9 mouse cellular contexts compared by ENCODE assay signal in the genomic region with DNA sequence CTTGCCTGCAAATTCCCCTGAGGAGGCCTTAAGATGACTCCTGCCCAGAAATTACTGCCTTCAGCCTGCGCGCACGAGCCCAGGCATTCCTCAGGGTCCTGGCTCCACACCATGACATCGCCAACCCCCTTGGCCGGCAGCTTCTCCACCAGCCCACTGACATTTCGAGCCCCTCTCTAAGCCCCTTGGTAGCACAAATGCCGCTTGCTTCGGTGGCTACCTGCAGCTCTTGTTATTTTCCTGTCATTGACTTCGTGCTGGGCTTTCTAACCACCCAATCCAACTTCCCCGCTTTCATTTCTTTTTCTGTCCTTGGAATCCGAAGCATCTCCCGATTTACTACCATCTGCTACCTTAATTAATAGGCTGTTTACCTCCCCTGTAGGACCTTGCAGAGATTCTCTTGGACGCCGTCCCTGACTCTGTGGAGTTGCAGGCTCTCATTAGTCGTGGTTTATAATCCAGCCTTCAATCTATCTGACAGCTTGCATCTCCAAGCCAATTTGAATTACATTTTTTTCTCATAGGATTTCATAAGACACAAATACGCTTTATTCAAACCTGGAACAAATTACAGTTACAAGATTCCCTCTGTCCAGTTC.
DNase-seq lines count a peak whose midpoint lies in the region; ATAC-seq lines count a peak whose summit lies in the region.
"Had no signal": no experiment of that assay in that cellular context is flagged by ENCODE, and none has a peak within 500 bp of the region (broad histone marks: within the 10 kb centered on the region; RNA-seq: fewer than 3 reads in every experiment).

No protein-coding gene starts in this region.

- 23% methylated on average over 16 of the region's 16 CpGs for WGBS in hindbrain, embryonic 12.5 days
- 37% methylated on average over 16 of the region's 16 CpGs for WGBS in hindbrain, embryonic 10.5 days
- WGBS in hindbrain, embryonic 15.5 days = 13% methylated on average over 16 of the region's 16 CpGs

- peaks cover 8% of the 10 kb centered on the region for H3K4me1 ChIP-seq in hindbrain, embryonic 12.5 days
- peaks cover 6% of the 10 kb centered on the region for H3K4me1 ChIP-seq in hindbrain, embryonic 10.5 days (replicated peaks)
- H3K4me1 ChIP-seq in hindbrain, embryonic 15.5 days (replicated peaks) = peaks cover 16% of the 10 kb centered on the region
- H3K4me1 ChIP-seq: heart, embryonic 15.5 days had no signal

- no peak overlapping the region for H3K4me3 ChIP-seq in hindbrain, embryonic 12.5 days
- H3K4me3 ChIP-seq in hindbrain, embryonic 10.5 days = no peak overlapping the region
- no peak overlapping the region for H3K4me3 ChIP-seq in hindbrain, embryonic 15.5 days
- H3K4me3 ChIP-seq: heart, embryonic 15.5 days had no signal

- no peak overlapping the region for H3K9ac ChIP-seq in hindbrain, embryonic 12.5 days
- H3K9ac ChIP-seq in hindbrain, embryonic 15.5 days = no peak overlapping the region
- H3K9ac ChIP-seq: heart, embryonic 15.5 days had no signal

- DNase-seq in hindbrain, embryonic 10.5 days (ENCODE audit: low spot score) = no peak
- DNase-seq in cerebellum, postnatal 25 days = peak; percentile 10 to 53
- DNase-seq in neural tube, embryonic 10.5 days (ENCODE audit: extremely low spot score, low spot score) = peak; percentile 18
- no peak for DNase-seq in B cell, adult 2 months
- DNase-seq in right cerebral cortex, postnatal 25 days = no peak

- no peaks in the 10 kb centered on the region for H3K36me3 ChIP-seq in hindbrain, embryonic 12.5 days
- no peaks in the 10 kb centered on the region for H3K36me3 ChIP-seq in hindbrain, embryonic 10.5 days
- H3K36me3 ChIP-seq in hindbrain, embryonic 15.5 days = no peaks in the 10 kb centered on the region
- H3K36me3 ChIP-seq: heart, embryonic 15.5 days had no signal

- H3K9me3 ChIP-seq in hindbrain, embryonic 12.5 days (replicated peaks) = no peaks in the 10 kb centered on the region
- no peaks in the 10 kb centered on the region for H3K9me3 ChIP-seq in hindbrain, embryonic 10.5 days
- H3K9me3 ChIP-seq in hindbrain, embryonic 15.5 days = no peaks in the 10 kb centered on the region
- H3K9me3 ChIP-seq: heart, embryonic 15.5 days had no signal

- ATAC-seq in hindbrain, embryonic 12.5 days (ENCODE audit: low FRiP score) = no peak
- ATAC-seq in hindbrain, embryonic 15.5 days (ENCODE audit: low FRiP score, low read depth) = peak; percentile 48; the same call in 1 of the 2 replicates
- ATAC-seq in activated CD4-positive, CD25-positive, alpha-beta regulatory T cell, adult 4 months = no peak

- H3K27me3 ChIP-seq in hindbrain, embryonic 12.5 days = no peaks in the 10 kb centered on the region
- H3K27me3 ChIP-seq in hindbrain, embryonic 10.5 days (ENCODE audit: insufficient read depth, poor library complexity, severe bottlenecking) = 0 out of 2 replicates have a peak, but pooled peaks cover 3% of the 10 kb centered on the region
- no peaks in the 10 kb centered on the region for H3K27me3 ChIP-seq in hindbrain, embryonic 15.5 days
- H3K27me3 ChIP-seq: heart, embryonic 15.5 days had no signal

- H3K4me2 ChIP-seq in hindbrain, embryonic 12.5 days (replicated peaks) = peak overlapping the region; percentile 15; the same call in 1 of the 2 replicates
- H3K4me2 ChIP-seq in hindbrain, embryonic 15.5 days = peak overlapping the region; percentile 43
- H3K4me2 ChIP-seq: heart, embryonic 15.5 days had no signal

- H3K27ac ChIP-seq in hindbrain, embryonic 12.5 days = no peak overlapping the region
- no peak overlapping the region for H3K27ac ChIP-seq in hindbrain, embryonic 10.5 days
- H3K27ac ChIP-seq in hindbrain, embryonic 15.5 days (replicated peaks) = peak overlapping the region; percentile 59; the same call in 1 of the 2 replicates
- H3K27ac ChIP-seq: heart, embryonic 15.5 days had no signal

Comparison
In these comparisons a context has a peak if more than half of its experiments do, and no peak if none do; other contexts are left out.
1. DNase-seq: peak in cerebellum, postnatal 25 days (2 of 2) and neural tube, embryonic 10.5 days (single experiment); none in hindbrain, embryonic 10.5 days (single experiment), B cell, adult 2 months (0 of 2) and right cerebral cortex, postnatal 25 days (single experiment).